Mouse (Mus musculus) neural tube, embryonic 15.5 days (tissue): ENCODE results near the gene Sik3. TPM values are rescaled to one million over a fixed set of nuclear protein-coding genes. Genes with fewer than 3 reads are reported as not detected.
A peak's percentile ranks its signal among the peaks of the same experiment; 100 is the strongest.
"Not testable (repeated sequence)": the region's sequence is repeated elsewhere in the genome, so short reads cannot be mapped to it uniquely, and the experiment has no call there.

Experiments
- ATAC-seq: fragments of 200-750 bp; cut with Nextera tagmentation; 2 replicates; pipeline ENCODE4 v1.8.0; 2017; ENCODE audit warnings: mild to moderate bottlenecking, moderate TSS enrichment, moderate library complexity; ENCODE audit not compliant: low FRiP score
- H3K27ac ChIP-seq: fragments of 300-500 bp; sonication (generic); replicated peaks from 2 replicates; pipeline ENCODE4 v1.5.1; 2015; ENCODE audit warnings: mild to moderate bottlenecking, inconsistent platforms
- H3K27me3 ChIP-seq: fragments of 300-500 bp; sonication (generic); replicated peaks from 2 replicates; pipeline ENCODE4 v1.6.1; 2015; ENCODE audit warnings: inconsistent platforms
- H3K36me3 ChIP-seq: fragments of 300-500 bp; sonication (generic); 2 replicates; pipeline ENCODE4 v1.6.1; 2015; ENCODE audit warnings: inconsistent platforms
- H3K4me1 ChIP-seq: fragments of 300-500 bp; sonication (generic); 2 replicates; pipeline ENCODE4 v1.6.1; 2015; ENCODE audit warnings: inconsistent platforms
- H3K4me2 ChIP-seq: fragments of 300-500 bp; sonication (generic); 2 replicates; pipeline ENCODE4 v1.6.1; 2015; ENCODE audit warnings: inconsistent platforms, mild to moderate bottlenecking, moderate library complexity
- H3K4me3 ChIP-seq: fragments of 300-500 bp; sonication (generic); replicated peaks from 2 replicates; pipeline ENCODE4 v1.5.1; 2015; ENCODE audit warnings: mild to moderate bottlenecking, inconsistent platforms
- H3K9ac ChIP-seq: fragments of 300-500 bp; sonication (generic); replicated peaks from 2 replicates; pipeline ENCODE4 v1.6.1; 2015; ENCODE audit warnings: mild to moderate bottlenecking, inconsistent platforms
- H3K9me3 ChIP-seq: fragments of 300-500 bp; sonication (generic); replicated peaks from 2 replicates; pipeline ENCODE4 v1.6.1; 2016; ENCODE audit warnings: inconsistent platforms
- whole genome bisulfite sequencing: fragments of 180-500 bp; shearing (Covaris S2); methylation state at CpG from one replicate; pipeline ENCODE4 v1.1.7; 2015; ENCODE audit warnings: mixed read lengths; 5-methylcytosine and 5-hydroxymethylcytosine counted together
- polyA plus RNA-seq: library from polyadenylated mRNA; unstranded; fragments of >200 nt; fragmentation: Nextera tagmentation; extraction: Ambion mirVana; gene quantifications from 2 replicates; pipeline ENCODE4 v1.2.1, GENCODE M21; 2015

Sik3 gene
- polyA plus RNA-seq, 1 experiment from 2014 or later: 9.9 TPM

DNA sequence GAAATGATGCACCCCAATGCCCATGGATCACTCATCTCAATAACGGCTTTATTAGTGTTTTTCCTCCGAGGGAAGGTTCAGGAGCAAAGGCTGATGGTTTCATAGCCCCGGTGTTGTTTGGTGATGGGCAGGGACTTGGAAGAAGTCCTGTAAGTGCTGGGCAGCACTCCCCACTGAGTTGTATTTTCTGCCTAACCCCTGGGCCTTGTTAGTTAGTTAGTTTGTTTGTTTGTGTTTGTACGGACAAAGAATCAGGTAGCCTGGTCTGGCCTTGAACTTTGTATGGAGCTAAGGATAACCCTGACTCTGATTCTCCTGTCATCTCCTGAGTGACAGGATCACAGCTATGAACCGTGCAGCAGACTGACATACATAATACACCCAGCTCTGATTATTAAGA, 74.8 kb downstream of the Sik3 start:
- H3K4me3 ChIP-seq: no peak overlapping the region
- ATAC-seq: no peak
- H3K9me3 ChIP-seq: no peaks in the 10 kb centered on the region
- peaks cover 20% of the 10 kb centered on the region for H3K4me1 ChIP-seq
- H3K27ac ChIP-seq: no peak overlapping the region
- no peak overlapping the region for H3K4me2 ChIP-seq
- H3K36me3 ChIP-seq: no peaks in the 10 kb centered on the region
- H3K9ac ChIP-seq: no peak overlapping the region
- H3K27me3 ChIP-seq: no peaks in the 10 kb centered on the region
- WGBS: 64% methylated on average over 5 of the region's 5 CpGs

DNA sequence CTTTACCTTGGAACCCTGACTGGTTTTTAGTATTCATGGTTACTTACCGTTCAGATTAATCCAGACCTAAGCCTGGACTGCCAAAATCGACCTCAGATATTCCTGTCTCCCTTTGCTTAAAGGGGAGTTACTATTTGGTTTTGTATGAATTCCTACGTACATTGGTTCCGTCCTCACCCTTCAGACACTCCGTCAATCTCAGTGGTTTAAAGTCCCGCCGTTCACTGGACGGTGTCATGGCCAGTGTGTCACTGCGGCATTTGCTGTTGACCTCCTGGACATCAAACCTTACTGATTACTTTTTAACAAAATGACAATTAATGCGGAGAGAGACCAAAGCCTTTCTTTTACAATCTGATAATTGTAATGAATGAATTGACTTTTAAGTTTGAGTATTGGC, 76.1 kb downstream of the Sik3 start:
- H3K27me3 ChIP-seq: no peaks in the 10 kb centered on the region
- ATAC-seq: no peak
- H3K4me2 ChIP-seq: no peak overlapping the region
- no peak overlapping the region for H3K27ac ChIP-seq
- no peaks in the 10 kb centered on the region for H3K9me3 ChIP-seq
- peaks cover 8% of the 10 kb centered on the region for H3K4me1 ChIP-seq
- WGBS: 91% methylated on average over 10 of the region's 10 CpGs
- no peak overlapping the region for H3K9ac ChIP-seq
- H3K36me3 ChIP-seq: no peaks in the 10 kb centered on the region
- H3K4me3 ChIP-seq: no peak overlapping the region

DNA sequence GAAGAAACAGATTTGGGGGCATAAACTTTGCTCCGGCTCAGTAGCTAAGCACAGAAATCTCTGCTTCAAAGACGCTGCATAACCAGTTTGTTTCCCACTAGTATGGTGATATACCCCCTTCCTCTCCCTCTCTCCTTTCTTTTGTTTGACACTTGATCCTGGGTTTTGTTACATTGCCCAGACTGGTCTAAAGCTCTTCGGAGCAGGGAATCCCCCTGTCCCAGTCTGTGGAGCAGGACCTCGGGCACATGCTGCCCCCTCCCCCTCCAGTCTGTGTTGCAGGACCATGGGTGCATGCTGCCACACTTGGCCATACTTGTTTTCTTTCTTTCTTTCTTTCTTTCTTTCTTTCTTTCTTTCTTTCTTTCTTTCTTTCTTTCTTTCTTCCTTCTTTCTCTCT, 77.4 kb downstream of the Sik3 start:
- H3K4me2 ChIP-seq: no peak overlapping the region
- ATAC-seq: no peak

DNA sequence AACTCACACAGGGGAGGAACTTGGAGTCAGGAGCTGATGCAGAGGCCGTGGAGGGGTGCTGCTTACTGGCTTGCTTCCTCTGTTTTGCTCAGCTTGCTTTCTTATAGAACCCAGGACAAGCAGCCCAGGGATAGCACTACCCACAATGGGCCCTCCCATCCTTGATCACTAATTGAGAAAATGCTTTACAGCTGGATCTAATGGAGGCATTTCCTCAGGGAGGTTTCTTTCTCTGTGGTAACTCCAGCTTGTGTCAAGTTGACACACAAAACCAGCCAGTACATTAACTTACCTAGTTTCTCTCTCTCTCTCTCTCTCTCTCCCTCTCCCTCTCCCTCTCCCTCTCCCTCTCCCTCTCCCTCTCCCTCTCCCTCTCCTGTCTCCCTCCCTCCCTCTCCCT, 78.5 kb downstream of the Sik3 start:
- H3K36me3 ChIP-seq, H3K9ac ChIP-seq, ATAC-seq, H3K4me3 ChIP-seq, H3K27ac ChIP-seq, H3K4me2 ChIP-seq, H3K27me3 ChIP-seq, H3K9me3 ChIP-seq, H3K4me1 ChIP-seq: not testable (repeated sequence)
- WGBS: 48% methylated on average over 1 of the region's 1 CpGs

More for the DNA sequence above, 77.4 kb downstream of the Sik3 start:
- no peak overlapping the region for H3K4me3 ChIP-seq
- H3K36me3 ChIP-seq: no peaks in the 10 kb centered on the region
- no peaks in the 10 kb centered on the region for H3K27me3 ChIP-seq
- H3K27ac ChIP-seq: no peak overlapping the region
- no peaks in the 10 kb centered on the region for H3K9me3 ChIP-seq
- 67% methylated on average over 4 of the region's 4 CpGs for WGBS
- H3K9ac ChIP-seq: no peak overlapping the region
- H3K4me1 ChIP-seq: peaks cover 5% of the 10 kb centered on the region; the same call in 1 of the 2 replicates

DNA sequence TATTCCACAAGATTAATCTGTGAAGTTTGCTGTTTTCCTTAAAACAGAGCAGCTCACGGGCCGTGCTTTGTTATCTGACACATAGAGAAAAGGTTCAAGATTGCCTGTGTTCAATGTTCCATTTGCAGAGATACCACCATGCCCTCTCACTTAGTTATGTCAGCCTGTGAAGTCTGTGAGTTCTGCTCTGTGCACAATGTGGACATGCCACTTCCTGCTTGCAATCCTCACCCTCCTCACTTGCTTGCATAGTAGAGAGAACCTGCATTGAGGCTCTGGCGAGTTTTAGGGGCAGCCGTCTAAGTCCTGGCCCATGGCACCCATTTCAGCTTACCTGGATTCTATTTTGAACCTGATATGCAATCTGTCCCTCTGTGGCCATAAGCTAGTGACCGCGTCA, 80.0 kb downstream of the Sik3 start:
- no peak overlapping the region for H3K27ac ChIP-seq
- no peaks in the 10 kb centered on the region for H3K36me3 ChIP-seq
- WGBS: 92% methylated on average over 6 of the region's 6 CpGs
- H3K9ac ChIP-seq: no peak overlapping the region
- no peaks in the 10 kb centered on the region for H3K9me3 ChIP-seq
- no peak overlapping the region for H3K4me2 ChIP-seq
- no peaks in the 10 kb centered on the region for H3K27me3 ChIP-seq
- H3K4me1 ChIP-seq: 0 out of 2 replicates have a peak, but pooled peaks cover 4% of the 10 kb centered on the region
- ATAC-seq: no peak
- H3K4me3 ChIP-seq: no peak overlapping the region

DNA sequence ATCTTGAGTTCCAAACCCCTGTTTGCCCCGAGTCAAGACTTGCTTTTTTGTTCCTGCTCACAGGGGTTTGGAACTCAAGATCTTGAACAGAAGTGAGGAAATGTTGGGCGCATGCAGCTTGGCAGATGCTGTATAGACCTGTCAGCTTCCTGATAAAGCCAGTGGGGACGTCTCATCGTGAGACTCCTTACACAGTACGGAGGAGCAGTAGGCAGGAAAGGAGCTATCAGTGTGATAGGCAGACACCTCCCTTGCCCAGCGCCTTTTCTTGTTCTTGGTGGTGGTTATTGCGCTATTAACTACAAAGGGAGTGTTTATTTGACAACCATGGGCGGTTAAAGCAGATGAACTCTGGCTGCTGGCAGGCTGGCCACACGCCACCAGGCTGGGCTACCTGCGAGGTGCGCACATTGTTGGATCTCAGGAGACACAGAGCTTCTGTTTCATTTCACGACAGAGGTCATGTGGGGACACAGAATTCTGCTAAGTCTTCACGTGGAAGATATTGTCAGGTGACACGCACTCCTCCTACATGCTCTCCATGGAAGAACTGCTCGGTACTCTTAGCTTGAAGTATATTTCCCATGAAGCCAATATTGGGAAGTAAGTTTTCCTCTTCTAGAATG, 85.9 kb downstream of the Sik3 start:
- no peaks in the 10 kb centered on the region for H3K36me3 ChIP-seq
- no peak overlapping the region for H3K27ac ChIP-seq
- no peak overlapping the region for H3K4me2 ChIP-seq
- no peaks in the 10 kb centered on the region for H3K9me3 ChIP-seq
- no peak overlapping the region for H3K4me3 ChIP-seq
- no peaks in the 10 kb centered on the region for H3K27me3 ChIP-seq
- no peak overlapping the region for H3K9ac ChIP-seq
- WGBS: 63% methylated on average over 15 of the region's 15 CpGs
- peaks cover 14% of the 10 kb centered on the region; the same call in 1 of the 2 replicates for H3K4me1 ChIP-seq
- no peak for ATAC-seq

DNA sequence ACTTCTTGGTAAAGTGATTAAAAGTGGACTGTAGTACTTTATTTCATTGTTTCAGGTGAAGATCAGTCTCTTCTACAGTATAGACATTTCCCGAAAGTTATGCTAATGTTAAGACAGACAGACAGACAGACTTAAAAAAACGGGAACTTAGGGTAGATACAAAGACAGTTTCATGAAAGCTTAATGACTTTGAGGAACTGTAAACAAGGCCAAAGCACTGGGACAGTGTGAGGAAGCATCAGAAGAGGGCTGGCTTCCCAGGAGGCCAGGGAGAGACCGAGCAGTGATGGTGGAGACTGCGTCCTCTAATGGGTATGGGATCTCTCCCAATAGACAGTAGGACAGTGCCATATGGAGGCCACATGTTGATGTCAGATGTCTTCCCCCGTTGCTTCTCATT, 86.5 kb downstream of the Sik3 start:
- Histone ChIP-seq H3K4me1 (peaks cover 14% of the 10 kb centered on the region; the same call in 1 of the 2 replicates), H3K9ac (no peak overlapping the region), H3K4me3 (no peak overlapping the region), H3K27ac (no peak overlapping the region), H3K36me3 (no peaks in the 10 kb centered on the region), H3K4me2 (no peak overlapping the region), H3K9me3 (no peaks in the 10 kb centered on the region), H3K27me3 (no peaks in the 10 kb centered on the region)
- 87% methylated on average over 5 of the region's 5 CpGs for WGBS
- no peak for ATAC-seq

DNA sequence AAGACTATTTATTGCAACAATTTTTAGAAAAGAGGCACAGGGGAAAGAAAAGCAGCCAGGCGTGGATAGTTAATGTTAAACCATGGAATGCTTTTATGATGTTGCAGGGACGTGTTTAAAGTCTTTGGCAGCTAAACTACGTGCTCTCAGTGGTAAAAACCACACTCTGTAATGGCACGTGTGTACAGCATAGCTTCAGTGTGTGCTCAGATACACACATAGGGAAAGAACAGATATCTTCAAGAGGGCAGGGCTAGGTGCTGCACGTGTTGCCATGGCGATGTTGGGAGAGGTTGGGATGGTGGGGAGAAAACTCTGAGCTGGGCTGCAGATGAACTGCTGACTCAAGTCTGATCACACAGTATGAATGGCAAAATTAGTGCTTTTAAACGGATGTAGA, 90.5 kb downstream of the Sik3 start:
- no peaks in the 10 kb centered on the region for H3K9me3 ChIP-seq
- peak; percentile 77 for ATAC-seq
- H3K4me3 ChIP-seq: no peak overlapping the region
- H3K27ac ChIP-seq: no peak overlapping the region
- no peaks in the 10 kb centered on the region for H3K27me3 ChIP-seq
- no peaks in the 10 kb centered on the region for H3K36me3 ChIP-seq
- H3K4me1 ChIP-seq: peaks cover 11% of the 10 kb centered on the region; the same call in 1 of the 2 replicates
- 58% methylated on average over 7 of the region's 7 CpGs for WGBS
- H3K9ac ChIP-seq: no peak overlapping the region
- H3K4me2 ChIP-seq: no peak overlapping the region

DNA sequence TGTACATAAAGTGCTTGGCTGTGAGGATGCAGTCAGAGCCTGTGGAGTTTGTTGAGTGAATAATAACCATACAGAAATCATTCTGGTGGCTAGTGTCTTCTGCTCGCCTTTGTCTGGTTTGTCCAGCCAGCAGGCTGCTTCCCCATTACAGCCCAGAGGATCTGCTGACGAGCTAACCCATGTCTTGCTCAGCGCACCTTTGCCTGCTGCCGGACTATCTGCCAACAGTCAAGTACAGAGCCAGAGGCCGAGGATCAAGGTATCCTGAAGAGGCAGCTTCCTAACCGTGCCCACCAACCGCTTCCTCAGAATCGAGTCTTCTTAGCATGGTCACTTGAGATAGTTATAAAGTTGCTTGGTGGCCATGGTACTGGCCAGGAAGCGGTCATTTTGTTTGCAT, 93.5 kb downstream of the Sik3 start:
- Histone ChIP-seq H3K4me2 (no peak overlapping the region), H3K9me3 (no peaks in the 10 kb centered on the region), H3K9ac (no peak overlapping the region), H3K27ac (no peak overlapping the region), H3K4me1 (peaks cover 7% of the 10 kb centered on the region; the same call in 1 of the 2 replicates), H3K4me3 (no peak overlapping the region), H3K27me3 (no peaks in the 10 kb centered on the region), H3K36me3 (no peaks in the 10 kb centered on the region)
- ATAC-seq: no peak
- WGBS: 90% methylated on average over 9 of the region's 9 CpGs

DNA sequence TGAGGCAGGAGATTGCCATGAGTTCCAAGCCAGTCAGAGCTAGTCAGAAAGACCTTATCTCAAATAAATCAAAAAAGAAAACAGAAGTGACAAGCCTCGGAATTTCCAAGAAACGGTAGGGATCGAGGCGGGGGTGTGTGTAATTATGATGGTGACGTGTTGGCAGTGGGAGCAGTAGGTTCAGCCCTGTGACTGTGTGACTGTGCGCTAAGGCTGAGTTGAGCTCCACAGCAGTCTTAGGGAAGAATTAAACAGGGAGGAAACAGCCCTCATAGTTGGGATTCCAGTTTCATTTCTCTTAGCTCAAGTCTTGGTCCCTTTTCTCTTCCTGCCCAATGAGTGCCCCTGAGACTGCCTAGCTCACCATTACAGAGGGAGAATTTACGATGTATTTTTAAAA, 98.0 kb downstream of the Sik3 start:
- no peak overlapping the region for H3K9ac ChIP-seq
- no peak for ATAC-seq
- no peak overlapping the region for H3K4me2 ChIP-seq

DNA sequence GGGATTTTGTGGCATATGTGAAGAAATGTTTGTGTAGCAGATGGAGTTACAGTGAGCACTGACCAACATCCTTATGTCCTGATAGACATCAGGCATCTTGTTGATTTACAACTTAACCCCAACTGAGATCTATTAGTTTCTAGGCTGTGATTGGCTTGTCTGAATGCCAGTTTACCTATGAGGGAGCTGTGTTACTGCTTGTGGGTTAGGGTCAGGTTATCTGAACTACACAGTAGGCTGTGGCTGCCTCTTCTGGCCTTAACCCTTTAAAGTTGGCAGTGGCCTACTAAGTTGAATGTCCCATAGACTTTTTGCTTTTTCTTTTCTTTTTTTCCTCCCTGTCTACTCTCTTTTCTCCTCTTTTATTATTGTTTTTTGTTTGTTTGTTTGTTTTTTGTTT, 98.7 kb downstream of the Sik3 start:
- no peak overlapping the region for H3K4me2 ChIP-seq
- no peaks in the 10 kb centered on the region for H3K36me3 ChIP-seq
- no peak overlapping the region for H3K27ac ChIP-seq
- no peak overlapping the region for H3K4me3 ChIP-seq
- H3K9me3 ChIP-seq: no peaks in the 10 kb centered on the region
- ATAC-seq: no peak
- H3K9ac ChIP-seq: no peak overlapping the region
- H3K27me3 ChIP-seq: no peaks in the 10 kb centered on the region
- peaks cover 8% of the 10 kb centered on the region; the same call in 1 of the 2 replicates for H3K4me1 ChIP-seq

More for the DNA sequence above, 98.0 kb downstream of the Sik3 start:
- 79% methylated on average over 7 of the region's 7 CpGs for WGBS
- Histone ChIP-seq H3K9me3 (no peaks in the 10 kb centered on the region), H3K4me1 (peaks cover 5% of the 10 kb centered on the region; the same call in 1 of the 2 replicates), H3K27me3 (no peaks in the 10 kb centered on the region), H3K27ac (no peak overlapping the region; the same call in 1 of the 2 replicates), H3K36me3 (no peaks in the 10 kb centered on the region), H3K4me3 (no peak overlapping the region)

DNA sequence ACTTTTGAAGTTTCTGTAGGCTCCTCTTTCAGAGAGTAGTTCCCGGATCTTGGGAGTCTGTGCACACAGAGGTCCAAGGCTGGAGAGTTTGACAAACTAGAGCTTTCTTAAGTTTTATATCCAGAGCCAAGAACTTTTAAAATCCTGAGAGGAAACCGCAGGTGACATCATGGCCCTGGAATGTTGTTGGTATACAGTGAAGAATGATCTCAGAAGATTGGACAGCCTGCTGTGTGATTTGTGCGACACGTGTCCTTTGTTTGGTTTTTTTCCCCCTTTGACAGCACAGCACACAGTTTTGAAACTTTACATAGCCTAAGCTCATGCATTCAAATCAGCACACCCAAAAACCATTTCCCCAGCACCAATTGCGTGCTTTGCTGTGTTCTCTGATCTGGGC, 99.6 kb downstream of the Sik3 start:
- Histone ChIP-seq H3K4me2 (no peak overlapping the region), H3K4me1 (peaks cover 8% of the 10 kb centered on the region; the same call in 1 of the 2 replicates), H3K9me3 (no peaks in the 10 kb centered on the region), H3K27me3 (no peaks in the 10 kb centered on the region), H3K27ac (no peak overlapping the region), H3K9ac (no peak overlapping the region), H3K4me3 (no peak overlapping the region), H3K36me3 (no peaks in the 10 kb centered on the region)
- 50% methylated on average over 5 of the region's 5 CpGs for WGBS
- ATAC-seq: no peak
